ENCODE assay signal across 22 mouse cellular contexts in genomic region chr2:151791156-151791555, GRCm38 (mm10). TPM values are rescaled to one million over a fixed set of nuclear protein-coding genes. Genes with fewer than 3 reads are reported as not detected.
DNase-seq lines count a peak whose midpoint lies in the region; ATAC-seq lines count a peak whose summit lies in the region.
"Had no signal": no experiment of that assay in that cellular context is flagged by ENCODE, and none has a peak within 500 bp of the region (broad histone marks: within the 10 kb centered on the region; RNA-seq: fewer than 3 reads in every experiment).

No protein-coding gene starts in this region.

- peak; percentile 16 to 27 for DNase-seq in kidney, postnatal 4 days
- DNase-seq in kidney, adult 18-20 months = no peak
- DNase-seq in forelimb bud, embryonic 11.5 days (ENCODE audit: low read depth, low spot score) = peak; percentile 58
- DNase-seq in limb, embryonic 11.5 days (ENCODE audit: low spot score) = peak; percentile 64
- DNase-seq in left cerebral cortex, postnatal 10 days (ENCODE audit: extremely low spot score in 1 of 2, low spot score in 2 of 2) = no peak
- DNase-seq in adrenal gland, postnatal 14 days = no peak
- DNase-seq: adrenal gland, postnatal 10 days; cerebellum, adult 18-20 months; cerebellum, adult 9-11 months; cerebellum, postnatal 36 days; gastrocnemius, postnatal 36 days; heart, adult 11 months; heart, postnatal 10 days; heart, postnatal 4 days had no signal

- intact Hi-C loops in left cerebral cortex, postnatal 10 days (cut with DNase I) = no loop called here

- no peak overlapping the region for H3K4me3 ChIP-seq in limb, embryonic 11.5 days (ENCODE audit: low read depth, low read length)
- H3K4me3 ChIP-seq: embryonic facial prominence, embryonic 15.5 days; erythroblast, embryonic 14.5 days; forebrain, embryonic 10.5 days; heart, embryonic 10.5 days; hindbrain, embryonic 12.5 days had no signal

- no peak overlapping the region for H3K9ac ChIP-seq in limb, embryonic 11.5 days (ENCODE audit: low read length)
- H3K9ac ChIP-seq: embryonic facial prominence, embryonic 15.5 days; hindbrain, embryonic 12.5 days had no signal

- peak; percentile 36; the same call in 1 of the 2 replicates for ATAC-seq in limb, embryonic 11.5 days (ENCODE audit: insufficient number of reproducible peaks, low FRiP score, low TSS enrichment, low read depth)
- ATAC-seq: forebrain, embryonic 14.5 days had no signal

- WGBS in limb, embryonic 11.5 days = 27% methylated on average over 5 of the region's 5 CpGs

- H3K27ac ChIP-seq in limb, embryonic 11.5 days (replicated peaks; ENCODE audit: low read depth, low read length) = no peak overlapping the region
- H3K27ac ChIP-seq: embryonic facial prominence, embryonic 15.5 days; forebrain, embryonic 10.5 days; heart, embryonic 10.5 days; hindbrain, embryonic 12.5 days had no signal

- peaks cover 20% of the 10 kb centered on the region for H3K4me1 ChIP-seq in limb, embryonic 11.5 days (ENCODE audit: control insufficient read depth, insufficient read depth, low read length)
- H3K4me1 ChIP-seq: heart, embryonic 10.5 days; hindbrain, embryonic 12.5 days had no signal

- no peaks in the 10 kb centered on the region for H3K27me3 ChIP-seq in limb, embryonic 11.5 days (ENCODE audit: control insufficient read depth, insufficient read depth, low read length)
- H3K27me3 ChIP-seq: embryonic facial prominence, embryonic 15.5 days; hindbrain, embryonic 12.5 days had no signal

- H3K4me2 ChIP-seq in limb, embryonic 11.5 days (ENCODE audit: low read depth, severe bottlenecking) = no peak overlapping the region
- H3K4me2 ChIP-seq: embryonic facial prominence, embryonic 15.5 days; hindbrain, embryonic 12.5 days had no signal

- H3K9me3 ChIP-seq in limb, embryonic 11.5 days (ENCODE audit: control insufficient read depth, low read length) = no peaks in the 10 kb centered on the region
- H3K9me3 ChIP-seq: embryonic facial prominence, embryonic 15.5 days; forebrain, embryonic 10.5 days; heart, embryonic 10.5 days; hindbrain, embryonic 12.5 days had no signal

- no peaks in the 10 kb centered on the region for H3K36me3 ChIP-seq in limb, embryonic 11.5 days (ENCODE audit: control insufficient read depth, insufficient read depth, low read length)
- H3K36me3 ChIP-seq: embryonic facial prominence, embryonic 15.5 days; forebrain, embryonic 10.5 days; heart, embryonic 10.5 days; hindbrain, embryonic 12.5 days had no signal

RNA-seq across cellular contexts. Expression of gene Psmf1, which starts 47.2 kb away (rescaled TPM):
- 52.8 and 54.1 TPM in 2 replicates for polyA plus RNA-seq in limb, embryonic 11.5 days (2014; fragmentation: Nextera tagmentation; extraction: Ambion mirVana)
- total RNA-seq in left cerebral cortex, postnatal 10 days (2021) = 10 to 100 TPM; 43.9 to 48.6 TPM
- total RNA-seq in adrenal gland, postnatal 14 days (2021) = 36.4 and 38.8 TPM in 2 replicates

RNA-seq across cellular contexts. Expression of gene Rspo4, which starts 51.6 kb away (rescaled TPM):
- 5.2 and 5.8 TPM in 2 replicates for polyA plus RNA-seq in limb, embryonic 11.5 days (2014; fragmentation: Nextera tagmentation; extraction: Ambion mirVana)
- total RNA-seq in left cerebral cortex, postnatal 10 days (2021) = under 1 TPM in 1 of 2 experiments, not detected in 1; 0.19 TPM
- not detected in 2 replicates for total RNA-seq in adrenal gland, postnatal 14 days (2021)
- total RNA-seq: adrenal gland, postnatal 10 days; gastrocnemius, adult 8-10 months; gastrocnemius, postnatal 36 days; heart, postnatal 10 days; heart, postnatal 4 days had no signal
- polyA plus RNA-seq: erythroblast, embryonic 14.5 days; forebrain, embryonic 14.5 days; heart, embryonic 14.5 days had no signal

Comparison
In these comparisons a context has a peak if more than half of its experiments do, and no peak if none do; other contexts are left out.
1. DNase-seq: peak in kidney, postnatal 4 days (2 of 2), forelimb bud, embryonic 11.5 days (single experiment) and limb, embryonic 11.5 days (single experiment); none in kidney, adult 18-20 months (single experiment), left cerebral cortex, postnatal 10 days (0 of 2) and adrenal gland, postnatal 14 days (single experiment).